Mouse (Mus musculus): Measurements from ENCODE around the gene Ift57.

DNA sequence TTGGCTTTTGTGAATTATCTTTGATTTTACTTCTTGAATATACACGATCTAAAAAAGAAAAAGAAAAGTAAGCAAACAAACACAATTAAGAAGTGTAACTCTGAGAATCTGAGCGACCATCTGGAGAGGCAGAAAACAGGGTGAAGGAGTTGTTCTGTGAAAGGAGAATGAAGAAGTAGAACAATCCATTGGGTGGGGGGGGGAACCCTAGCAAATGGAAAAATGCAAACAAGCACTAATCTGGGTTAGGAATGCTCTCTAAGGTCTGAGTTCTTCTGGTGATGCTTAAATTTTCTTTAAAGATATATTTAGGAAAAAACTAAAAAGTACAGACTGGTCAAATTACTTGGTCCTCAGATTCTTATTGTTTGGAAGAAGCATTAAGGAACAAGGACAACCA, 112.9 kb downstream of the Ift57 start:
- TF ChIP-seq MYOD1 (IDR thresholded peaks at IDR 0.05; ENCODE audit: control insufficient read depth in 1 of 3, insufficient read length in 2 of 3, low read depth in 2 of 3) = no peak
- TF ChIP-seq E2F4 (IDR thresholded peaks at IDR 0.05; ENCODE audit: insufficient read depth) = no peak

Data from myocyte (in vitro differentiated cells).